Mouse (Mus musculus) liver, adult 2 months (tissue): ENCODE results near the gene C5ar2. TPM values are rescaled to one million over a fixed set of nuclear protein-coding genes. Genes with fewer than 3 reads are reported as not detected.
"Not testable (repeated sequence)": the region's sequence is repeated elsewhere in the genome, so short reads cannot be mapped to it uniquely, and the experiment has no call there.

Experiments
- DNase-seq: peaks from one replicate; pipeline ENCODE4 v3.0.0-alpha.2; 2011; ENCODE audit warnings: low read depth, low spot score; ENCODE audit errors: extremely low read depth
- H3K27ac ChIP-seq: fragments of 200-500 bp; replicated peaks from 2 replicates; pipeline ENCODE4 v1.5.1; 2012; ENCODE audit warnings: low read depth, mild to moderate bottlenecking, control low read depth, inconsistent platforms, low read length; ENCODE audit not compliant: insufficient read depth
- H3K27me3 ChIP-seq: fragments of 200-500 bp; 2 replicates; pipeline ENCODE4 v1.6.1; 2012; ENCODE audit warnings: mild to moderate bottlenecking, moderate library complexity, low read length, inconsistent platforms; ENCODE audit not compliant: control insufficient read depth, insufficient read depth
- H3K36me3 ChIP-seq: fragments of 200-500 bp; 2 replicates; pipeline ENCODE4 v1.6.1; 2012; ENCODE audit warnings: low read length, inconsistent platforms; ENCODE audit not compliant: control insufficient read depth, insufficient read depth
- H3K4me1 ChIP-seq: fragments of 200-500 bp; 2 replicates; pipeline ENCODE4 v1.6.1; 2011; ENCODE audit warnings: low read length; ENCODE audit not compliant: control insufficient read depth, insufficient read depth
- H3K4me3 ChIP-seq: fragments of 200-500 bp; 2 replicates; pipeline ENCODE4 v1.5.1; 2011; ENCODE audit warnings: low read depth, mild to moderate bottlenecking, control low read depth, low read length, moderate library complexity; ENCODE audit not compliant: insufficient read depth
- H3K79me2 ChIP-seq: fragments of 200-500 bp; 2 replicates; pipeline ENCODE4 v1.6.1; 2012; ENCODE audit warnings: inconsistent platforms, mild to moderate bottlenecking, low read length, moderate library complexity; ENCODE audit not compliant: control insufficient read depth, insufficient read depth
- H3K9ac ChIP-seq: fragments of 200-500 bp; 2 replicates; pipeline ENCODE4 v1.6.1; 2012; ENCODE audit warnings: low read depth, mild to moderate bottlenecking, control low read depth, inconsistent platforms, low read length
- CTCF ChIP-seq: fragments of 200-500 bp; IDR thresholded peaks from 2 replicates; pipeline ENCODE4 v1.5.1; 2011; ENCODE audit warnings: low read depth, low read length, control low read depth
- POLR2A ChIP-seq: fragments of 200-500 bp; IDR thresholded peaks from 2 replicates; pipeline ENCODE4 v1.6.1; 2011; ENCODE audit warnings: low read length, control low read depth; ENCODE audit not compliant: insufficient read depth; ENCODE audit errors: extremely low read depth
- WGBS: fragments of 180-500 bp; shearing (Covaris S2); methylation state at CpG from one replicate; pipeline ENCODE4 v1.1.7; 2018; 5-methylcytosine and 5-hydroxymethylcytosine counted together
- polyA plus RNA-seq: library from polyadenylated mRNA; depleted of rRNA; stranded (reverse); fragments of >200 nt; gene quantifications from 2 replicates; pipeline ENCODE4 v1.2.3, GENCODE M21; 2012
- total RNA-seq: library from RNA; depleted of rRNA; stranded (reverse); fragments of >200 nt; gene quantifications from 2 replicates; pipeline ENCODE4 v1.2.3, GENCODE M21; 2014

C5ar2 gene
- total and polyA plus RNA-seq, 2 experiments: 0.83 to 1.4 TPM

GRCm38 (mm10) chr7:16273766-16274140, 29.8 kb upstream of the C5ar2 start:
- H3K4me1 ChIP-seq: peaks cover 7% of the 10 kb centered on the region
- no peak for TF ChIP-seq POLR2A
- TF ChIP-seq CTCF: no peak
- under 1% methylated on average over 18 of the region's 18 CpGs for WGBS
- H3K79me2 ChIP-seq: no peaks in the 10 kb centered on the region
- H3K9ac ChIP-seq: peak overlapping the region; percentile 41
- H3K36me3 ChIP-seq: peaks cover 2% of the 10 kb centered on the region; the same call in 1 of the 2 replicates
- peak; percentile 88 for DNase-seq
- no peaks in the 10 kb centered on the region for H3K27me3 ChIP-seq
- peak overlapping the region; percentile 82 for H3K4me3 ChIP-seq
- peak overlapping the region; percentile 60 for H3K27ac ChIP-seq

- Histone ChIP-seq H3K79me2 (no peaks in the 10 kb centered on the region), H3K9ac (peak within 1 kb of the TSS; percentile 83), H3K27me3 (no peaks in the 10 kb centered on the region), H3K36me3 (peaks cover 2% of the 10 kb centered on the region; the same call in 1 of the 2 replicates), H3K27ac (peak within 1 kb of the TSS; percentile 60), H3K4me1 (peaks cover 7% of the 10 kb centered on the region), H3K4me3 (peak within 1 kb of the TSS; percentile 82)
- under 1% methylated on average over 46 of the region's 49 CpGs for WGBS
- DNase-seq: peak; percentile 87
- TF ChIP-seq CTCF (no peak), POLR2A (no peak)
Observed at GRCm38 (mm10) chr7:16273081-16273765, 29.3 kb upstream of the C5ar2 start, which contains the start of gene Inafm1. Inafm1 (minus strand) TSS chr7:16273617.

- Histone ChIP-seq H3K4me1 (peaks cover 7% of the 10 kb centered on the region), H3K36me3 (peaks cover 2% of the 10 kb centered on the region; the same call in 1 of the 2 replicates), H3K79me2 (no peaks in the 10 kb centered on the region), H3K27me3 (no peaks in the 10 kb centered on the region), H3K9ac (peak overlapping the region; percentile 83), H3K4me3 (peak overlapping the region; percentile 82), H3K27ac (peak overlapping the region; percentile 22)
- no peak for TF ChIP-seq POLR2A
- peak; percentile 38 for TF ChIP-seq CTCF
- no peak for DNase-seq
- under 1% methylated on average over 46 of the region's 46 CpGs for WGBS
Observed at GRCm38 (mm10) chr7:16272681-16273080, 28.7 kb upstream of the C5ar2 start.

- H3K4me1 ChIP-seq: peaks cover 7% of the 10 kb centered on the region
- DNase-seq: no peak
- H3K9ac ChIP-seq: no peak overlapping the region
- 66% methylated on average over 1 of the region's 1 CpGs for WGBS
- TF ChIP-seq CTCF (no peak), POLR2A (no peak)
- no peaks in the 10 kb centered on the region for H3K79me2 ChIP-seq
- H3K27me3 ChIP-seq: no peaks in the 10 kb centered on the region
- no peak overlapping the region for H3K27ac ChIP-seq
- peaks cover 2% of the 10 kb centered on the region; the same call in 1 of the 2 replicates for H3K36me3 ChIP-seq
- no peak overlapping the region for H3K4me3 ChIP-seq
Observed at GRCm38 (mm10) chr7:16271139-16271538, 27.2 kb upstream of the C5ar2 start.

- WGBS: 77% methylated on average over 7 of the region's 7 CpGs
- H3K9ac ChIP-seq, H3K36me3 ChIP-seq, H3K4me3 ChIP-seq, H3K27me3 ChIP-seq, H3K79me2 ChIP-seq, H3K27ac ChIP-seq, H3K4me1 ChIP-seq, DNase-seq: not testable (repeated sequence)
Observed at GRCm38 (mm10) chr7:16266593-16266992, 22.6 kb upstream of the C5ar2 start.

GRCm38 (mm10) chr7:16265856-16266255, 21.9 kb upstream of the C5ar2 start:
- WGBS: 86% methylated on average over 11 of the region's 11 CpGs
- H3K4me1 ChIP-seq: no peaks in the 10 kb centered on the region
- no peak overlapping the region for H3K4me3 ChIP-seq
- H3K27me3 ChIP-seq: no peaks in the 10 kb centered on the region
- H3K79me2 ChIP-seq: no peaks in the 10 kb centered on the region
- no peak overlapping the region for H3K27ac ChIP-seq
- TF ChIP-seq CTCF (no peak), POLR2A (no peak)
- no peak overlapping the region for H3K9ac ChIP-seq
- DNase-seq: no peak
- H3K36me3 ChIP-seq: no peaks in the 10 kb centered on the region
